Mouse (Mus musculus) frontal cortex, adult (tissue): ENCODE data around the gene 0610009B22Rik.

Experiments used
- ATAC-seq: cut with Nextera tagmentation; 2 replicates; pipeline ENCODE4 v1.9.2; 2017; ENCODE audit warnings: mild to moderate bottlenecking, moderate library complexity, mixed read lengths; ENCODE audit not compliant: low TSS enrichment

The 0610009B22Rik gene

GRCm38 (mm10) chr11:51661867-51662365 is 26.8 kb downstream of the 0610009B22Rik start:
- no peak for ATAC-seq

GRCm38 (mm10) chr11:51658705-51659104 is 30.0 kb downstream of the 0610009B22Rik start:
- peak; percentile 89 for ATAC-seq

DNA sequence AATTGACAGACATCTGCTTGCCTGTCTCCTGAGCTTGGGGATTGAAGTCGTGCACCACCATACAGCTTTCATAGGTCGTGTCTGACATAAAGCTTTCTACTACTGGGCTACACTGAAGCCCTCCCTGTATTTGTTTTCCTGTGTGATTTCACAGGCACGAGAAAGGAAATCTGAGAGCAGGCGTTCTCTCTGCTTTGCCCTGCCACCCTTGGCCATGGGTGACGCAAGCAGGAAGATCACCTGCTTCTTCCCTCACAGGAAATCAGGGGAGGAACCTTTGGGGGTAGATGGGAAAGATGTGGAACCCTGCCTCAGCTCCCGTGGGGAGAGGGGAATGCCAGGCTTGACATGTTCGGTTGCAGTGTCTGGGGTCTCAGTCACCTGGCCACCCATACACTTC is 30.4 kb downstream of the 0610009B22Rik start:
- peak; percentile 20; the same call in 1 of the 2 replicates for ATAC-seq

- no peak for ATAC-seq
Observed at GRCm38 (mm10) chr11:51656798-51657521, 31.7 kb downstream of the 0610009B22Rik start.

DNA sequence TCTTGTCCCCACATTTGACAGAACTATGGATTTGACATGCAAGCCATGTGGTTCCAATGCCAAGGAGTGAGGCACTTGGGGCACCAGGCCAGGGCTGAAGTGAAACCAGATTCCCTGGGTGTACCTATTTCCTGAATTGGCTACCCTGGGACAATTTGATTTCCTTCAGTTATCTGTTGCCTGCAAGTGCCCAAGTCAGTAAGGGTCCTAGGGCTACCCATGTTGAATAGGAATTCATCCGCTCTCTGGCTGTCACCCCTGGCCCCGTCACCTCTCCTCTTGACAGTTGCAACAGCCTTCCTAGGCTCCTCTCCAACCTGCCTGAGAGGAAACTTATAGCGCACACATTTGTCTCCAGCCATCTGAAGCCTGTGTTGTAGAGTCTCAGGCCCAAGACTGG is 33.8 kb downstream of the 0610009B22Rik start:
- no peak for ATAC-seq

- ATAC-seq = no peak
Observed at GRCm38 (mm10) chr11:51653736-51654135, 34.9 kb downstream of the 0610009B22Rik start.

DNA sequence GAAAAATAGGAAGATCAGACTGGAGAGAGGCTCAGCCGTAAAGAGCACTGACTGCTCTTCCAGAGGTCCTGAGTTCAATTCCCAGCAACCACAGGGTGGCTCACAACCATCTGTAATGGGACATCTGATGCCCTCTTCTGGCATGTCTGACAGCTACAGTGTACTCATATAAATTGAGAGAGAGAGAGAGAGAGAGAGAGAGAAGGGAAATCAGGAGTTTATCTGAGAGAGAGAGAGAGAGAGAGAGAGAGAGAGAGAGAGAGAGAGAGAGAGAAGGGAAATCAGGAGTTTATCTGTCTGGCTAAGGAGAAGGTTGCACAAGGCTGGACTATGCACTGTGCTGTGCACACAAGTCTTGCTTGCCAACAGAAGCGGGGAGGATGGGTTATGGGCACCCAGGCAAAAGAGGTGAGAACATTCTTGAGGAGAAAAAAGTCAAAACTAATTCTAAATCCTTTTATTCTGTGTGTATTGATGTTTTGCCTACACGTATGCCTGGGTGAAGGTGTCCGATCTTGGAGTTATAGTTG is 35.7 kb downstream of the 0610009B22Rik start:
- no peak for ATAC-seq

DNA sequence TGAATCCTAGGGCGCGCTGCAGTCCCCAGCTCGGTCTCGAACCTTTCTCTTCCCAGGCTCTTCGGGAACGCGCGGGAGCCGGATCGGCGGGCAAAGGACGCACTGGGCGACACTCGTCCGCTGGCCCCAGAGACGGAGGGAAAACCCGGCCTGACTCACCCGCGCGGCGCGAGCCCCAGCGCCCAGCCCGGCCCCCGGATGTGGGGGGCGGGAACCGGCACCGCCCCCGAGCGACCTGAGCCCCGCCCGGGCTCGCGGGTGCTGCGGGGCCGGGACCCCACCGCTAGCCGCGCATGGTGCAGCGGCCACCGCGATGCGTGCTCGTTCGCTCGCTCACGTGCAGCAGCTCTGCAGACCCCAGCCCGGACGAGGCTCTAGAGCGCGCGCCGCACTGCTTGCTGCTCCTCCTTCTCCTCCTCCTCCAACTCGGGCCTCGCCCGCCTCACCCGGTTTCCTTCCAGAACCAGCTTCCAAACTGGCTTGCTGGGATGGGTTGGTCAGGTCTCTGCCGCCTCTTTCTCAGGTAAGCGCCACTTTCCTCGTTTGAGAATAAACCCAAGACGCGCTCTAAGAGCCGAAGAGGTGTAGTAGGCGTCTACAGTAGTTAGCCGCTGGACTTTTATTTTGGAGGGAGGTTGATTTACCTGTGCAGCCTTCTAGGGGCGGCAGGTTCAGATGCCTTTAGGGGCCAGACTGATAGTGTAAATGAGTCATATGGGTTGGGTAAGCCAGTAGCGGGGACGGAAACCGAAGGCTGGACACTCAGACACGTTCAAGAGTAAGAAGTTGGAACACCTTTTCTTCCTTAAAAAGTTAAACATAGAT is 37.8 kb downstream of the 0610009B22Rik start, which contains the start of the genes N4bp3 and D930048N14Rik:
N4bp3 (minus strand) TSS at position 152 of the 825 bp plus-strand sequence.
D930048N14Rik (plus strand) TSS at position 264 of the 825 bp plus-strand sequence.
- peak; percentile 31; the same call in 1 of the 2 replicates for ATAC-seq

GRCm38 (mm10) chr11:51650261-51650660 is 38.4 kb downstream of the 0610009B22Rik start:
- 0 out of 2 replicates have a peak, but pooled peaks have one; percentile 4 for ATAC-seq

GRCm38 (mm10) chr11:51649889-51650199 is 38.8 kb downstream of the 0610009B22Rik start:
- peak; percentile 75 for ATAC-seq

- 0 out of 2 replicates have a peak, but pooled peaks have one; percentile 2 for ATAC-seq
Observed at GRCm38 (mm10) chr11:51649111-51649888, 39.4 kb downstream of the 0610009B22Rik start.

GRCm38 (mm10) chr11:51648566-51648965 is 40.1 kb downstream of the 0610009B22Rik start:
- ATAC-seq = no peak

DNA sequence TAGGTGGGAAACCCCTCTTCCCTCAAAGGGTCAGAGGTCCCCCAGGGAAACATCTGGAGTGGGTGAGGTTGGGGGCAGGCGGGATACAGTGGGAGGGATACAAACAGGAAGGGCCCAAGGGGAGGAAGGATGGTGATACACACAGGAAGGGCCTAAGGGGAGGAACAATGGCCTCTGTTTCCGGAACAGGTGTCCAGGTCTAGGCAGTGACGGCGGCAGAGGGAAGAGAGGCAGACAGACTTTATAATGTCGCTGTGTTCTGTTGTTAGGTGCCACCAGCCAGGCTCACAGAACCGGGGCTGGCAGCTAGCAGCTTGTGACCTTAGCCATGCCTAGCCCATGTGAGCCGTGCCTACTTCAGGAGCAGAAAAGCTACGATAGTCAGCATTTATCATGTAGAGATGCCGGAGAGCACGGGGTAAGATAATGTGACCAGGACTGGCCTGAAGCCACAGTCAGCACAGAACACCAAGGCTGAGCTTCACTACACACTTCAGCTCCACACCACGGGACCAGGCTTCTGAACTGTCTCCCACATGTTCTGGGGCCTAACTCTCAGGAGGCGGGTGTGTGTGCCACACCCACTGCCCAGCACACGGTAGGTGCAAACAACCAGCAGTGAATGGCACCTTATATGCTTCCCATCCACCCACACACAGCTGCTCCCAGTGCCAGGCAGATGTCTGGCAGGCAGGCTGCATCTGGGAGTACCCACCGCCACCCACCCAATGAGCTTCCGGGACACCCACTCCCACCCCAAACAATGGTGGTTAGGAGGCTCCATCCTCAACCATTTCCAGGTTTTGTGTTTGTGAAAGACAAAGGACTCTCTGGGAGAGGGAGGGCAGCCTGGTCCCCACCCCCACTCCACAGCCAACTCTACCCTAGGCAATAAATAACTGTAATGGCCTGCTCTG is 41.7 kb downstream of the 0610009B22Rik start:
- ATAC-seq = peak; percentile 29

- ATAC-seq = no peak
Observed at GRCm38 (mm10) chr11:51646245-51646644, 42.4 kb downstream of the 0610009B22Rik start.

- no peak for ATAC-seq
Observed at GRCm38 (mm10) chr11:51645293-51645692, 43.4 kb downstream of the 0610009B22Rik start.

GRCm38 (mm10) chr11:51644217-51644616 is 44.5 kb downstream of the 0610009B22Rik start:
- no peak for ATAC-seq

DNA sequence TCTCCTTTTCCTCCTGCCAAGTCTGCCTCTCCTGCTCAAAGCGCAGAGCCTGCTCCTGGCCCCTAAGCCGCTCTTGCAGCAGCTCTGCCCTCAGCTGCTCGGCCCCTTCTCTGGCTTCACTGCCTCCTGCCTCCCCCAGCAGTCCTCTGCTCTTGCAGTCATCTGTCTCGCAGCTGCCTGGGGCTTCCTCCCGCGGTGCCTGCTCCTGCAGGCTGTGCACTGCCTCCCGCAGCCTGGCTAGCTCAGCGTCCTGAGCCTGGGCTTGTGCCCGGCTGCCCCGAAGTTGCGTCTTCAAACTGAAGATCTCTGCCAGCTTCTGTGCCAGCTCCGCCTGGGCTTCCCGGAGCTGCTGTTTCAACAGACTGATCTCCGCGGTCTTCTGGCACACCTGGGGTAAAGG is 44.9 kb downstream of the 0610009B22Rik start:
- peak; percentile 10; the same call in 1 of the 2 replicates for ATAC-seq

DNA sequence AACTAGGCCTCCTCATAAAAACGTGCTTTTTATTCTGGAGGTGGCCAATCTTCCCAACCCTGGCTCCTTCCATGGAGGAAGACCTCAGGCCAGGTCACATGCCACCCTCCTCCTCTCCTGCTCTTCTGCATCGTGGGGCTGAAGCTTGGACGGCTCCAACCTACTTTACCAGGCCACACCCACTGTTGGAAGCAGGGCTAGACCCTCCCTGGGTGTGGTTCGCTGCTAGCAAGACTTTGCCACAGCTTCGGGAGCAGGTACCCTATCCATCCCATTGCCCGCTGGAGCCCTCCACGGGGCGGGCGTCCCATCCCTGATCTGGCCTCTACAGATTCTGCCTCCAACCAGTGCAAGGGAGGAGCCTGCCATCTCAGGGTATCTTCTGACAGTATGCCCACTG is 45.5 kb downstream of the 0610009B22Rik start:
- ATAC-seq = no peak; the same call in 1 of the 2 replicates

GRCm38 (mm10) chr11:51640748-51641147 is 47.9 kb downstream of the 0610009B22Rik start:
- no peak for ATAC-seq

DNA sequence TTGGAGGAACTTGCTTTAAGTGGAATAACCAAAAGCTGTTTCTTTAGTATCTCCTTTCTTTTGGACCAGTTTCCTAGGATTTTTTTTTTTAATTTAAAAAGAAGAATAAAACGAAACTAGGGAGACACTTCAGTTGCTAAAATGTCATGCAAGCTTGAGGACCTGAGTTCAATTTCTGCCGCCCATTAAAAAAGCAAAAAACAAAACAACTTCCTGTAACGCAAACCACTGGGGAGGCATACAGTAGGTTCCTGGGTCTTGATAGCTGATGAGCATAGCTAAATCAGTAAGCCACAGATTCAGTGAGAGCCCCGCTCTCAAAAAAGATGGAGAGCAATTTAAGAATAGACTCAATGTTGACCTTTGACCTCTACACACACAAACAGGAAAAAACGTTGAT is 50.2 kb downstream of the 0610009B22Rik start:
- ATAC-seq = no peak
